Mouse (Mus musculus): Measurements from ENCODE around the gene Oprm1. TPM values are rescaled to one million over a fixed set of nuclear protein-coding genes. Genes with fewer than 3 reads are reported as not detected.

Gene Oprm1
- polyA plus RNA-seq, 1 experiment from 2014 or later = not detected

DNA sequence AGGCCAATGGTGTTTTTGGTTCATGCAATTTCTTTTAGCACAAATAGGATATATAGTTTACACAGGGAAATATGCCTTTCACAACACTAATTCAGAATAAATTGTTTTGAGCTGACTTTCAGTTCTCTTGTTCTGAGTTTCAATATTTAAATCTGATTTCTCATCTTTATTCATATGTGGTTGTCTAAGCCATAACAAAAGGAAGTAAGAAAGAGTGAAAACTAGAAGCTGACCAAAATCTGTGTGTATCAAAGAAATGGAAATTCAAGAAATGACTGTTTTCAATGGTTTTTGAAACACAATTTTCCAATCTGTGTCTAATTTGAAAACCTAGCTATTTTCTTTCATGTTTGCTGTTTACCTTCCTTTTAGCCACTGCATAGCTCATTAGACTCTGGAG, 282.7 kb downstream of the Oprm1 start:
- Histone ChIP-seq H3K9me3 (ENCODE audit: control insufficient read depth, low read length) (no peaks in the 10 kb centered on the region), H3K27me3 (ENCODE audit: control insufficient read depth, insufficient read depth, low read depth, low read length) (no peaks in the 10 kb centered on the region), H3K36me3 (ENCODE audit: control insufficient read depth, insufficient read depth, low read length) (no peaks in the 10 kb centered on the region), H3K4me3 (ENCODE audit: low read length) (no peak overlapping the region), H3K9ac (ENCODE audit: low read length) (no peak overlapping the region), H3K4me2 (ENCODE audit: low read depth, low read length) (no peak overlapping the region), H3K4me1 (replicated peaks; ENCODE audit: control insufficient read depth, insufficient read depth, low read length) (no peaks in the 10 kb centered on the region), H3K27ac (ENCODE audit: low read length) (no peak overlapping the region)
- no peak for ATAC-seq (ENCODE audit: low read depth)

DNA sequence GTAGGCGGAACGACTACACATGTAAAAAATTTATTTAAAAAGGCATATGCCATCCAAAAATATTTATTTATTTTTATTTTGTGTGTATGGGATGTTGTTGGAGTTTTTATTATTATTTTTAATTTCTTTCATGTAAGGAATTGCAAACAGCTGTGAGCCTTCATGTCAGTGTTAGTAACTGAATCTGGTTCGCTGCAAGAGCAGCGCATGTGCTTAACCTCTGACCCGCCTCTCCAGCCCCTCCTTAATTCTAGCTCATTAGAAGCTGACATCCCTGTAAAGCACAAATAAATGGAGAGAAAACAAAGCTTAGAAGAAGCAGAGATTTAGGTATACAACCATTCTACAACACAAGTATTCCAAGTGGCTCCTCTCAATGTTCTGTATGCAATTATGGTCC, 285.6 kb downstream of the Oprm1 start:
- H3K4me2 ChIP-seq (ENCODE audit: low read depth, low read length) = no peak overlapping the region
- H3K9ac ChIP-seq (ENCODE audit: low read length) = no peak overlapping the region
- H3K4me3 ChIP-seq (ENCODE audit: low read length) = no peak overlapping the region
- H3K36me3 ChIP-seq (ENCODE audit: control insufficient read depth, insufficient read depth, low read length) = no peaks in the 10 kb centered on the region
- H3K9me3 ChIP-seq (ENCODE audit: control insufficient read depth, low read length) = no peaks in the 10 kb centered on the region
- WGBS = 76% methylated on average over 5 of the region's 5 CpGs
- H3K27ac ChIP-seq (ENCODE audit: low read length) = no peak overlapping the region
- ATAC-seq (ENCODE audit: low read depth) = no peak
- H3K27me3 ChIP-seq (ENCODE audit: control insufficient read depth, insufficient read depth, low read depth, low read length) = no peaks in the 10 kb centered on the region
- peaks cover 3% of the 10 kb centered on the region; the same call in 1 of the 2 replicates for H3K4me1 ChIP-seq (replicated peaks; ENCODE audit: control insufficient read depth, insufficient read depth, low read length)

- peak; percentile 93 for ATAC-seq (ENCODE audit: low read depth)
- H3K4me2 ChIP-seq (ENCODE audit: low read depth, low read length) = peak overlapping the region; percentile 20; the same call in 1 of the 2 replicates
- no peaks in the 10 kb centered on the region for H3K36me3 ChIP-seq (ENCODE audit: control insufficient read depth, insufficient read depth, low read length)
- 27% methylated on average over 10 of the region's 10 CpGs for WGBS
- peak overlapping the region; percentile 53 for H3K27ac ChIP-seq (ENCODE audit: low read length)
- H3K27me3 ChIP-seq (ENCODE audit: control insufficient read depth, insufficient read depth, low read depth, low read length) = no peaks in the 10 kb centered on the region
- no peaks in the 10 kb centered on the region for H3K9me3 ChIP-seq (ENCODE audit: control insufficient read depth, low read length)
- no peak overlapping the region for H3K9ac ChIP-seq (ENCODE audit: low read length)
- H3K4me1 ChIP-seq (replicated peaks; ENCODE audit: control insufficient read depth, insufficient read depth, low read length) = peaks cover 6% of the 10 kb centered on the region; the same call in 1 of the 2 replicates
- no peak overlapping the region for H3K4me3 ChIP-seq (ENCODE audit: low read length)
Observed at GRCm38 (mm10) chr10:7047288-7047918, 289.1 kb downstream of the Oprm1 start.

GRCm38 (mm10) chr10:7047919-7048291, 289.6 kb downstream of the Oprm1 start:
- Histone ChIP-seq H3K36me3 (ENCODE audit: control insufficient read depth, insufficient read depth, low read length) (no peaks in the 10 kb centered on the region), H3K4me2 (ENCODE audit: low read depth, low read length) (0 out of 2 replicates have a peak overlapping the region, but pooled peaks have one; percentile 4), H3K27ac (ENCODE audit: low read length) (peak overlapping the region; percentile 53), H3K4me3 (ENCODE audit: low read length) (no peak overlapping the region), H3K9ac (ENCODE audit: low read length) (no peak overlapping the region), H3K9me3 (ENCODE audit: control insufficient read depth, low read length) (no peaks in the 10 kb centered on the region), H3K27me3 (ENCODE audit: control insufficient read depth, insufficient read depth, low read depth, low read length) (no peaks in the 10 kb centered on the region), H3K4me1 (replicated peaks; ENCODE audit: control insufficient read depth, insufficient read depth, low read length) (peaks cover 10% of the 10 kb centered on the region; the same call in 1 of the 2 replicates)
- ATAC-seq (ENCODE audit: low read depth) = peak; percentile 88
- 42% methylated on average over 2 of the region's 2 CpGs for WGBS

DNA sequence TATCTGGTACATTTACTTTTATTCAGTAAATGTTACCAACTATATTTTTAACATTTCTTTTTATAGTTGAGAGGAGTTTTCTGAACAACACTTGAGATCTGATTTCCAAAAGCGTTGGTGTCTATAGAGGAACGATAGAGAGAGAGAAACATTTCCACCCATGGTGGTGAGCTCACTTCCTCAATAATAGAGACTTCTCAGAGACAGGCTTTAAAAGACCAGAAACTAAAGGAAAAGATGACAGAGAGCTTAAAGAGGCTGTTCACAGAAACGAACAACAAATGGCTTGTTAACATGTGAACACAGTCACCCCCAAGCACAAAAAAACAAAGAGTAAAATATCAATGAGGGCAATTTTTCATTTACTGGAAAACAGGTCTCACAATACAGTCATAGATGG, 291.6 kb downstream of the Oprm1 start:
- no peak overlapping the region for H3K4me2 ChIP-seq (ENCODE audit: low read depth, low read length)
- H3K4me3 ChIP-seq (ENCODE audit: low read length) = no peak overlapping the region
- no peaks in the 10 kb centered on the region for H3K9me3 ChIP-seq (ENCODE audit: control insufficient read depth, low read length)
- H3K9ac ChIP-seq (ENCODE audit: low read length) = no peak overlapping the region
- H3K27ac ChIP-seq (ENCODE audit: low read length) = no peak overlapping the region
- H3K4me1 ChIP-seq (replicated peaks; ENCODE audit: control insufficient read depth, insufficient read depth, low read length) = peaks cover 10% of the 10 kb centered on the region; the same call in 1 of the 2 replicates
- ATAC-seq (ENCODE audit: low read depth) = no peak
- H3K36me3 ChIP-seq (ENCODE audit: control insufficient read depth, insufficient read depth, low read length) = no peaks in the 10 kb centered on the region
- H3K27me3 ChIP-seq (ENCODE audit: control insufficient read depth, insufficient read depth, low read depth, low read length) = no peaks in the 10 kb centered on the region
- whole genome bisulfite sequencing = 64% methylated on average over 3 of the region's 3 CpGs

- no peaks in the 10 kb centered on the region for H3K36me3 ChIP-seq (ENCODE audit: control insufficient read depth, insufficient read depth, low read length)
- H3K4me2 ChIP-seq (ENCODE audit: low read depth, low read length) = peak within 1 kb of the TSS; percentile 15; the same call in 1 of the 2 replicates
- peak within 1 kb of the TSS; percentile 58 for H3K27ac ChIP-seq (ENCODE audit: low read length)
- no peaks in the 10 kb centered on the region for H3K27me3 ChIP-seq (ENCODE audit: control insufficient read depth, insufficient read depth, low read depth, low read length)
- H3K9me3 ChIP-seq (ENCODE audit: control insufficient read depth, low read length) = no peaks in the 10 kb centered on the region
- 30% methylated on average over 12 of the region's 12 CpGs for WGBS
- H3K9ac ChIP-seq (ENCODE audit: low read length) = 0 out of 2 replicates have a peak within 1 kb of the TSS, but pooled peaks have one; percentile 29
- no peak within 1 kb of the TSS for H3K4me3 ChIP-seq (ENCODE audit: low read length)
- H3K4me1 ChIP-seq (replicated peaks; ENCODE audit: control insufficient read depth, insufficient read depth, low read length) = peaks cover 10% of the 10 kb centered on the region; the same call in 1 of the 2 replicates
- ATAC-seq (ENCODE audit: low read depth) = 0 out of 2 replicates have a peak, but pooled peaks have one; percentile 22
Observed at GRCm38 (mm10) chr10:7052315-7053017, 294.2 kb downstream of the Oprm1 start, which contains the start of gene Ipcef1. Gene Ipcef1 (minus strand): TSS chr10:7052478.

DNA sequence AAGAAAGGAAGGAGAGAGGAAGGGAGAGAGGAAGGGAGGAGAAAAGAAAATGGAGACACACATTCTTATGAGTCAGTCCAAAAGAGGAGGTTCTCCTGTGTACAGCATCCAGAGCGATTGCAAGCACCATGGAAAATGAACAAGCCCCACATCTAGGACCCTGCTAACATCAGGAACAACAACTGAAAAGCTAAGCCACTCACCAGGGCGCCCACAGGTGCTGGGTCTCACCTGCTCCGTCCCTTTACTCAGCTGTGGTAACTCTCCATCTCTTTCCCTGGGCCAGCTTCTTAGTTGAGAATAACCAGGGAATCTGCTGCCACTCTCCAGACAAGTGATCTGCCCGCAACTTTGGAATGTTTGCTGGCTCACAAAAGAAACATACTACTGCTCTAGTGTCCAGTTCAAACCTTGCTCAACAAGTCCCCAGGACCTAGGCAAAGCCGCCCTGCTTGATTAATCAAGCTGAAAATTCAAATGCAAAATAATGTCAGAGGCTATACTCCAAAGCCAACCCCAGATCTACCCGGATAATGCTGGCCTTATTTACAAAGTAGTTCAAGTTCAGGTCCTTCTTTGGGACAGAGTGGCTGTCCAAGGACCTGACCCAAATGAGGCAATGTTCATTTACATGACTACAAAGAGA, 296.4 kb downstream of the Oprm1 start:
- no peak overlapping the region for H3K4me2 ChIP-seq (ENCODE audit: low read depth, low read length)
- no peak overlapping the region for H3K4me3 ChIP-seq (ENCODE audit: low read length)
- whole genome bisulfite sequencing = 64% methylated on average over 6 of the region's 6 CpGs
- no peaks in the 10 kb centered on the region for H3K27me3 ChIP-seq (ENCODE audit: control insufficient read depth, insufficient read depth, low read depth, low read length)
- no peak overlapping the region for H3K27ac ChIP-seq (ENCODE audit: low read length)
- ATAC-seq (ENCODE audit: low read depth) = no peak
- no peak overlapping the region for H3K9ac ChIP-seq (ENCODE audit: low read length)
- H3K9me3 ChIP-seq (ENCODE audit: control insufficient read depth, low read length) = no peaks in the 10 kb centered on the region
- H3K36me3 ChIP-seq (ENCODE audit: control insufficient read depth, insufficient read depth, low read length) = no peaks in the 10 kb centered on the region
- H3K4me1 ChIP-seq (replicated peaks; ENCODE audit: control insufficient read depth, insufficient read depth, low read length) = peaks cover 7% of the 10 kb centered on the region; the same call in 1 of the 2 replicates

- WGBS = 75% methylated on average over 1 of the region's 1 CpGs
- H3K9ac ChIP-seq (ENCODE audit: low read length) = no peak overlapping the region
- H3K4me1 ChIP-seq (replicated peaks; ENCODE audit: control insufficient read depth, insufficient read depth, low read length) = 0 out of 2 replicates have a peak, but pooled peaks cover 3% of the 10 kb centered on the region
- no peaks in the 10 kb centered on the region for H3K27me3 ChIP-seq (ENCODE audit: control insufficient read depth, insufficient read depth, low read depth, low read length)
- H3K9me3 ChIP-seq (ENCODE audit: control insufficient read depth, low read length) = no peaks in the 10 kb centered on the region
- H3K27ac ChIP-seq (ENCODE audit: low read length) = no peak overlapping the region
- no peak for ATAC-seq (ENCODE audit: low read depth)
- H3K36me3 ChIP-seq (ENCODE audit: control insufficient read depth, insufficient read depth, low read length) = no peaks in the 10 kb centered on the region
- H3K4me3 ChIP-seq (ENCODE audit: low read length) = no peak overlapping the region
- H3K4me2 ChIP-seq (ENCODE audit: low read depth, low read length) = no peak overlapping the region
Observed at GRCm38 (mm10) chr10:7057546-7057945, 299.2 kb downstream of the Oprm1 start.

- Histone ChIP-seq H3K4me1 (replicated peaks; ENCODE audit: control insufficient read depth, insufficient read depth, low read length) (no peaks in the 10 kb centered on the region), H3K4me3 (ENCODE audit: low read length) (no peak overlapping the region), H3K27me3 (ENCODE audit: control insufficient read depth, insufficient read depth, low read depth, low read length) (no peaks in the 10 kb centered on the region), H3K27ac (ENCODE audit: low read length) (no peak overlapping the region), H3K9me3 (ENCODE audit: control insufficient read depth, low read length) (no peaks in the 10 kb centered on the region), H3K9ac (ENCODE audit: low read length) (no peak overlapping the region), H3K36me3 (ENCODE audit: control insufficient read depth, insufficient read depth, low read length) (no peaks in the 10 kb centered on the region), H3K4me2 (ENCODE audit: low read depth, low read length) (no peak overlapping the region)
- no peak for ATAC-seq (ENCODE audit: low read depth)
- WGBS = 56% methylated on average over 5 of the region's 5 CpGs
Observed at GRCm38 (mm10) chr10:7060326-7060725, 302.0 kb downstream of the Oprm1 start.
